Mouse (Mus musculus) kidney, adult 18-20 months (tissue): ENCODE measurements at regions not wholly inside any gene's neighbourhood (a gene's known extent, or its start where the extent isn't known, plus 50 kb on each side); places are given as distances from the start of the nearest gene placed in this dataset.
"Not testable (repeated sequence)": the region's sequence is repeated elsewhere in the genome, so short reads cannot be mapped to it uniquely, and the experiment has no call there.

Experiments used
- DNase-seq: peaks from one replicate; pipeline ENCODE4 v3.0.0; 2021

DNA sequence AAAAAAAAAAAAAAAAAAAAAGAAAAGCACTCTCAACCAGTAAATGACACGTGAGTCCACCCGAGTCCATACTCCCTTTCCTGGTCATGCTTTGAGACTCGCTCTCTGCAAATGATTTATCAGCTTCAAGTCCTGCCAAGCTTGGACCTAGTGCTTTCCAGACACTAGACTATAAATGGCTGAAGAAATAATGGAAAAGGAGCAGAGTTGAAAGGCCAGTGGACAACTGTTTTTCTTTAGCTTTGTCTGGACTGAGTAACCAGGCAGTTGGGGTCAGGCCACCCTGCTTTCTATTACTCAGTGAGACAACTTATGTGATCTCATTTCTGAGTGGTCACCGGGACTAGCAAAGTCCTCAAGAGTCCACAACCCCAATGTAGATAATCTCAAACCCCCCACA is 112.9 kb downstream of the Kcns3 start:
- peak; percentile 46 for DNase-seq

DNA sequence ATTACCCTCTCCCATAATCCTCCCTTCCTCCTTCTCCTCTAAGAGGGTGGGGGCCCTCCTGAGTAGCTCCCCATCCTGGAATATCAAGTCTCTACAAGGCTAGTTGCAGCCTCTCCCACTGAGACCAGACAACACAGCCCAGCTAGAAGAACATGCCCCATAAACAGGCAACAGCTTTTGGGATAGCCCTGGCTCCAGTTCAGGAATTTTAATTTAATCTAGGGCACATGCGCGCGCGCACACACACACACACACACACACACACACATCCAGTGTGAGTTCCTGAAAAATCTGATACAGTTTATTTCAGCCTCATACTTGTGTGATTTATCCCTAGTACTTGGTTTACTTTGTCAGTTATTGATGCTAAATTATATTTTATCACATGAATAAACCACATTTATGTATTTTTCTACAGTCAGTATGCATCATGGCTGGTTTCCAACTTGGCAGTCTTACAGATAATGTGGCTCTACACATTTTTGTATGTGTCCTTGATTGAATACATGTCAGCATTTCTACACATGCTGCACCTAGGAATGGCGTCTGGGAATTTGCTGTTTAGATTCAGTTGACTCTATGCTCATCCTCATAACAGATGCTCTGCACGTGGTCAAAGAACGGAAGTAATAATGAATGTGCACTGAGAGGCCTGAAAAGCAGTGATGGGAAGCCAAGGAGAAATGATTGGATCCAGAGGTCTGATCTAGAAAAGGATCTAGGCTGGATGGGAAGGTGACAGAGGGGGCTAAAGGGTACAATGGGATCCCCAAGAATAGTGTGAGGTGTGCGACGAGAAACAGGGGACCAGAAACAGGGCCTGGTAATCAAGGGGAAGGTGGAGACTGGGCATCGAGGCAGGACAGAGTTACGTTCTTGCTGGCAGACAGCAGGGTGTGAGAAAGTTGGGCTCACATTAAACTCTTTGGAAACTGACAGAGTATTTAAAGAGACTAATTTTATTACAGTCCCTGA is 130.0 kb downstream of the Kcns3 start:
- no peak for DNase-seq

DNA sequence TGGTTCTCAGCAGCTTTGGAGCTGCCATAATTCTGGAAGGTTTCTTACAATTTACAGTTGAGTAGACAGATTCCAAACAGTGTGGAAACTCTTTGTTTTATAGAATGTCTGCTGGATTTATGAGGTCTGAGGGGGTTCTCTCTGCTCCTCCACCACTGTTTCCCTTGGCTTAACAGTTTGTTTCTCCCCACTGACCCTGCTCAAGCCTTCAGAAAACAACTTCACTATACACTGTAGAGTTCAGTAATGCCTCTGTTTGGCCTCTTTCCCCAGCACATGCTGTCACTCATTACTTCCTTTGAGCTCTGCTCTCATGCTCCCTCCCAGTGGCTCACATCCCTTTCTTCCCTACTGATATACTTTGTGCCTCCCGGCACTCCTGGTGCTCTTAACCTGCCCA is 139.7 kb downstream of the Kcns3 start:
- DNase-seq = no peak

DNA sequence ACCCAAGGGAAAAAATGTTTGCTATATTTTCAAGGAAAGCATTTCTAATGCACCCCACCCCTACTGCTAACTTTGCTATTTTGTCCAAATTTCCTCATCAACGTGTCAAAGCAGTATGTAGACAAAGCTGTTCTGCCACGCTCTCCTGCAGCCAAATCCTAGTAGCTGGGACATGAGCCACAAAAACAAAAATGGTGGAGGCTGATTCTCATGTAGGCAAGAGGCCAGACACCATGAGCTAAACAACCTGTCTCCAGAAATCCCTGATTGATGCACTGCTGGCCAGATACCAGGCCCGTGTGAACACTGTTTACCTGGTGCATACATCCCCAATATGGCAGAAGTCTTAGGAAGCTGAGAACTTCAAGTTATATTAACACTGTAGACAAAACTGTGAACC is 166.6 kb downstream of the Kcns3 start:
- no peak for DNase-seq

DNA sequence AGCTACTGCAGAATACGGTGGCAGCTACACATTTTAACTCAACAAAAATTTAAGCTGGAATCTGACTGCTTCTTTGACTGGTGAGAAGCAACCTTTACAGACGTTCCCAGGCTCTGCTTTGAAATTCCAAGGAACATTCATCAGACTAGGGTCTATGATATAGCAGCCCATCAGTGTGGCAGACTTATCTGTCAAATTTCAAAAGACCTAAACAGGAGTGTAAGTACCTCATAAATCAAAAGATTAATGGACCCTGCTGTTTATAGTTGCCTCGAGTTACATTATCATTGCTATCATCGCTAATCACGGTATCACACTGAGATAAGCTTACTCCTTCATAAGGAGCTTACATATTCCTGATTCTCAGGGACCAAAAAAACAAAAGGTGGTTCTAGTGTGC is 201.7 kb downstream of the Kcns3 start:
- DNase-seq = no peak

DNA sequence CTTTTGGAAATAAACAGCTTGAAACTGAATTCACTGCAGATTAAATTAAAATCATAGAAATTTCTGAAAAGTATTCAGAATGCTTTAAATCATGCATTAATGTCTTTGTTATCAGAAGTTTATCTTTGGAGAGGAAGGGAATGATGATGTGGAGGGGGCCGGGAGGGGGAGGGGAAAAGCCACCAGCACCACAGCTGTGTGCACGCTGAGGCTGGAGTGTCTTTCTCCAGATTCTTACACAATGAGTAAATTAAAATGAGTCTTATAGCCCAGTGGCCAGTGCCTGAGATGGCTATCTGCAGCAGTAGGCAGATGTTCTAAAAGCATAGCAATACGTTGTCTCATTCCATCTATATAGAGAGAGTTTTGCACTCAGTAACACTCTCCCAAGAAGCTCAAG is 209.8 kb downstream of the Kcns3 start:
- no peak for DNase-seq

DNA sequence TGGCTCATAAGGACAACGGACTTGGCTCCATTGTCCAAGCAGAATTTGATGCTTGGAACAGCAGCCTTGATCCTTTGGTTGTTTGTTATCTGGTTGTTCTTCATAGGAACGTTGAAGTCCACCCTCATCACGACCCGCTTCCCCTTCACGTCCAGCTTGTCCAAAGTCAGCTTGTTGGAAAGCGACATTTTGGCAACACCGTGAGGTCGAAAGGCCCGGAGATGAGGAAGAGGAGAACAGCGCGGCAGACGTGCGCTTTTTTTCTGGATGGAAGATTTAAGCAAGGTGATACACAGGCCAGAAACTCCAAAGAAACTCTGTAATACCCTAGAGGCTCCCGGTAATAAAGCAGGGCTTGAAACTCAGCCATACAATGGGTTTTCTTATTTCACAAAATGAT is 250.8 kb downstream of the Kcns3 start:
- DNase-seq = not testable (repeated sequence)

DNA sequence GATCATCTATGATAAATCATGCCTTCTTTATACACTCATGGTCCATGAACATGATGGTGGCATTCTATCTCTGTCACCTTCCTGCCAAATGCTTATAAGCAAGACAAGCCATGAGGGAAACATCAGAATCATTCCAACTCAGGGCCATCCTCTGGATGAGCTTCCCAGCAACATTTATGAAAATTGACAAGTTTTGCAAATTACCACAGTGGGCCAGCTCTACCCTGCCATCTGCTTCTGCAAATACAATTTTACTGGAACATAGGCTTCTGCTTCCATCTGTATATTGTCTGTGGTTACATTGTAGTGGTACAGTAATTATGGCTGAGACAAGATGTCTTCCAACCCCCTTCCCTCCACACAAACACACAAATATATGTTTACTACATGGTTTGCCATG is 272.1 kb downstream of the Kcns3 start:
- no peak for DNase-seq

DNA sequence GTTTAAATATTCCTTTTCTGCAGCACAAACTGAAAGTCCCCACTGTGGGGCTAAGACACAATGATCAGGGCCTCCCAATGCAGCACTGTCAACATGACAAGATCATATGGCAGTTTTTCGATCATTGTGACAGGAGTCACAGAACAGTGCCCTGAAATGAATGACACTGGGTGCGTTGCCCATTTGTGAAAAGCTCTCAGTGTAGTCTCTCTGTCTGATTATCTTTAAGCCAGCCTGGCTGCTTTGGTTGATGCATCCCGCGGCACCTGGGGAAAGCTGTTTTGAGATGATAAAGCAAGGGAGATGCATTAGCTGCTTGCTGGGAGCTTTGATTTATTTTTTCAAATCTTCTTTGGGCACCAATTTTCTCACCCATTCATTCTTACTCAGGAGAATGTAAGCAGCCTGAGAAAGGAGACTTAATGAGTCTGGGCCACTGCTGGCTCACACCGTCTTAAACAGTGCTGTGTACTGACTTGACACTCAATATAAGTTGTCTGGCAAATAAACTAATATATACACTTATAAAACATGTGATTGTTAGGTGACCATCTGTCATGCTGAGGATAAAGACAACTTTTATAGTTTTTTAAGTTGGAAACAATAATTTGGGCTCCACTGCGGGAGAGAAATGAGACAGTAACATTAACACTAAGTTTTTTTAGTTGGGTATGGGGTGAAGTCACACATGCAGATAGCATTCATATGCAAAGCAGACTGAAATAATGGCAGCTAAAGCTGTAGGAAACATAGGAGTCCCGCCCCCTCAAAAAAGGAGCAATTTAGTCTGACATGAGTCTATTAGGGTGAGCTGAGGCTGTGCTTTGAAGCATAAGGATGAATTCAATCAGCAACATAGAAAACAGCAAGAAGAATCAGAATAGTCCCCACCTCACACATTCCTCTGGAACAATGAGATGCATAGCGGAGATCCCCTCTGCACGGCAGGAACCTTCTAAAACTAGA is 276.0 kb downstream of the Kcns3 start:
- no peak for DNase-seq

DNA sequence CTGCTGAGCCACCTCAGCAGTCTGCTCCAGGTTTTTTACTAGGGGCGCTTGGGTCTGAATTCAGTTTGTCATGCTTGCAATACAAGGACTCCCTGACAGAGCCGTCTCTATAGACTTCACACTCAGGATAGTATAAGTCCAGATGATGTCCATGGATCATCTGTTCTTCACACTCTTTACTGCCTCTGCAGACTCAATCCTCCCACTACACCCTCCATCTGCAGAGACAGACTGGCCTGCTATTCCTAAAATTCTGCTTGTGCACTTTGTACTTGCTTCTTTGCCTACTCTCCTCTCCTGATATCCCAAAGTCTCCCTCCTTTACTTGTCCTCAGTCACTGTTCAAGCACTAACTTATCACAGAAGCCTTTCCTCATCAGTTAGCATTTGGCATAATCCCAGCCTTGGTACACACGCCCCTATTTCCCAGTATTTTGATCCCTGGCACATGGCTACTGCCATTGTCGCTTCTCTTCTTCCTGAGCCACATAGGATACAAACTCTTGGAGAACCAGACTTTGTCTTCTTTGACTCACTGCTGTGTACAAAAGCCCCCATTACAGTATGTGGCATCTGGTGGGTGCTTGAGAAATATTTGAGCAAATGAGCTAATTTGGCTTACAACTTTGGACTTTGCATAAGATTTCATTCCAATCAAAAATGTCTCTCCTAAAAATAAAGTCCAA is 277.0 kb downstream of the Kcns3 start:
- DNase-seq = no peak

DNA sequence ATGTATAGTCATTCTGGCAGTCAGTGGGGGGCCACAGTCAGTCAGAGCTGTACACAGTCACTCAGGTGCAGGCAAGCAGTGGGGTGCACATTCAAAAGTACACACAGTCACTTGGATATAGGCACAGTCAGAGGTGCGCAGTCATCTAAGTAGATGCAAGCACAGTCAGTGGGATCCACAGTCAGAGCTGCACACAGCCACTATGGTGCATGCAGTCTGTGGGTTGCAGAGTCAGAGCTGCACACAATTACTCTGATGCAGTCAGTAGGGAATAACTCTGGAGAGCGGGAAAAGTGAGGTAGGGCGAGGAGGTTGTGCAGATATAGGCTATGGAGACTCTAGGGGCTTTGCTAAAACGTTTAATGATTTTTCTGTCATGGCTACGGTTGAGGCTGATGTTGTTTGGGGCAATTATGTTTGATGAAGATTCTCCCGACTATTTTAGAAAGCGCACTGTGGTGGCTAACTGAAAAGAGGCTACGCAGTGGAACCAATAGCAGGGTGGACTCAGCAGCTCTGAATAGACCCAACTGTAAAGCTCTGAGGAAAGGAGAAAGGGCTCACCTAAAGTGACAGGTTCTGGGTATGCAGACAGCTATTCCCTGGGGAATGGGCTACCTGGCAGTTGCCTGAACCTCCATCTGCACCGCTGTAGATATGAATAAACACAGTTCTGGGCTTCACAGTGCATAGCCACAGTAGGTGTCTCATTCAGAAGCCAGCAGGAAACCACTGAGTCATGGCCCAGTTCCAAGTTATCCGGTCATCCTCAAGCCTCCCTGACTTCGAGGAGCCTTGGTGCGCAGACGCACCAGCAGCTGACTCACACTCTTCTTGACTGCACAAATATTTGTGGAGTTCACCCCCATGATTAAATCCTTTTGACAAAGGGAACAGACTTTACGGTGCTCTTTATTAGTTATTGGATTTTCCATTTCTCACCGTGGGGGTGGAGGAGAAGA is 282.9 kb downstream of the Kcns3 start:
- no peak for DNase-seq

DNA sequence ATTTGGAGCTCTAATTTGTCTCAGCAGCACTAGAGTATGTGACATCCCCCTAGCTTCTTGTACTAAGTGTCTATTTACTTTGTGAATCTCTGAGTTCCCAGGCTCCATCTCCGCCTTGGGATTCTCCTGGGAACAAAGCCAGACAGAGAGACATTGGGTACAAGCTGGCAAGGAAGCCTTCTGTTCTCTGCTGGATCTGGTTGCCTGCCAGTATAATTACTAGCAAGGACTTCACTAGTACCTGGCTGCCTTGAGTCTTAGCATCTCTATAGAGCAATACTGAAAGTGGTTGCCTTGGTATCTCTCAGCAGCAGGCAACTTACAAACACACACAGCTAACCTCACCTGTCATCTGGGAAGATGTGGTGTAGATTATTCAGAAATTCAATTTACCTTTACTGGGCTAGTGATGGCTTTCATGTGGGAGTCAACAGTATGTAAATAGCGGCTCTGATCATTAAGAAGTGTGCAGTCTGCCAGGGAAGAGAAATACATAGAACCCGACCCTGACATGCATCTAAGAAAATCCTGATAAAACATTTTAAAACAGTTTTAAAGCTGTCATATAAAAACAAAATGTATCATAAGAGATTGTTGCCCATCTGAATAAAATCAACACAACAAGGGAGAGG is 283.8 kb downstream of the Kcns3 start:
- no peak for DNase-seq

DNA sequence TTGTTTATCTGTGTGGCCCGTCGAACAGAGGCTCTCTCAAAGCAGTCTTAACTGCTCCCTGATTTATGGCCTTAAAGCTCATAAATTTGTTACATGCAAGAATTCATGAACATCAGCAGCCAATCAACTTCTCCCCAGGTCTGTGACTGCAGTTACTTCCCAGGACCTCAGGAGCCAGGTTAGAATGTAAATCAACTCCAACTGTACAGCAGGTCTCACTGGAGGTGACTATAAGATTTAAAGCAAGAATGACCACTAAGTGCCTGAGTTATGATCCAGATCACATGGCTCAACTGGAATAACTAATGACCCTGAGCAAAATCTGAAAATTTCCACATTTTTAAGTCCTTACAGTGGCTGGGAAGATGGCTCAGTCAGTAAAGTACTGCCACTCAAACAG is 285.6 kb downstream of the Kcns3 start:
- DNase-seq = no peak

DNA sequence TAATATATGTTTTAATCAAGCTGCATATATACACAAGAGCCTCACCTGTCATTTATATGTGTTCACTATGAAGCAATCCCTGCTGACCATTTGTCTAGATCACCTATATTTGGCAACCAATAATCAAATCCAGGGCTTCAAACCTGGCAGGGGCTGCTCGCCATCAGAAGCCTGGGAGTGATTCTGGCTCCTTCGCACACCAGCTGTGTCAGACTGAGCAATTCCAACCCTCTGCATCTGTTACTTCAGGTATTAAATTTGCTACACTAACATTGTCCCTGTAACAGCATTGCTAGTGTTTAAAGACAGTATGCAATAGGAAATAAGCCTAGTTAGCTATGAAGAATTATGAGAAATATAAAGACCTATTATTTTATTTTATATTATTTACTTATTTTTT is 330.5 kb downstream of the Kcns3 start:
- DNase-seq = no peak

DNA sequence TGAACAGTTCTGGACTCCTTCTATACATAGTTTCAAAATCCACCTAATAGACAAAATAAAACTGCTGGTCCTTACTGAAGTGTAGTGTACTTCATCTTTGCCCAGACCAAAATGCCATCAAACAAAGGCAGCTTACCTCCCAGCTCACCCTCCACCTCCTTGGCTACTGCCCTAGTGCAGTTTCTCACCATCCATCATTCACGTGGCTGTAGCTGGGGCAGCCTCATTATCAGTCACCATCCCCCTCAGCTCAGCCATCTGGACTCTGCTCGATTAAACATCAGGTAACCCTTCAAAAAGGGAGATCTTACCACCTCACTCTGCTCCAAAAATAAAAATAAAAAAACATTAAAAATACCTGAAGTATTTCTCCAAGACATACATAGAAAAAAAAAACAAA is 332.8 kb downstream of the Kcns3 start:
- no peak for DNase-seq

DNA sequence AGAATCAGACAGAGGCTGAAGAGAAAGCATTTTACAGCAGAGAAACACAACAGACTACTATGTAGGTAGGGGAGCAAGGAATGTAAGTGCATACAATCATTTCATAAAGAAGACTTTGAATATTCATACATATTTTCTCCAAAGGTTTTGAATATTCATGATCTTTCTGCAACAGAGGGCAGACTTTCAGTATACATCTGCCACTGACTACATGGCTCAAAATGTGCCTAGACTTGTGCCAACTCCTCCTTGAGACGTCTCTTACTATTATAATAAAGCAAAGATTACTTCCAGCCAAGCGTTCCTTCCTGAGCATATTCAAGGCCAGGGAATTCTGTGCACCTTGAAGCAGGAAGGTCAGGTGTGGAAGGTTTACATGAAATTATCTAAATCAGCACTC is 333.3 kb downstream of the Kcns3 start:
- DNase-seq = no peak

DNA sequence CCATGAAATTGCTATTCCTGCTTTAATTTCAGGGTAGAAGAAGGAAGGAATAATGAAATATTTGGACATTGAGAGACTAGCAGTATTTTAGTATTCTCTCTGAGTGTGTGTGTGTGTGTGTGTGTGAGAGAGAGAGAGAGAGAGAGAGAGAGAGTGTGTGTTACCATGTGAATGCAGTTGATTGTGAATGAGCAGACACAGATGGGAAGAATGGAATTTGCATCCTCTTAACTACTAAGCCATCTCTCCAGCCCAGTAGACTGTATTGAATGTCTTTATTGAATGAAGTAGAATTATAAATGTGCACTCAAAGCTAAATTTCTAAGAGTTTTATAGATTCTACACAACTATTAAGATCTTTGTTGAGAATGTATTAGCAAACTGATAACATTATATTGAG is 340.3 kb downstream of the Kcns3 start:
- no peak for DNase-seq

DNA sequence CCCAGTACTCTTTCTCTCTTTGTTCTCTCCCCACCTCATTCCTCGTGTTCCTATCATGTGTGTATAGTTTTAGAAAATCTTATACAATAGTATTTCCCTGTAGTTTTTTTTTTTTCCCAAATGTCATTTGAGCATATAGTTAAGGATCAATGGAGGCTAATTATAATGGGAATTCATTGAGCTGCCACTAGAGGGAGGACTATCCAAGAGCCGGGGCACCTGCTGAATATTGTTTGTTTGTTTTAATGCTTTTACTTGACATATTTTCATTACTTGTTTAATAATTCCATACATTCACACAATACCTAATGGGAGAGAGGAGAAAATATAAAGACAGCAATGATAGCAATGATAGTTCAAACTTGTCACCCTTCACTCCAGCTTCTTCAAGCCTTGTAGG is 346.4 kb downstream of the Kcns3 start:
- DNase-seq = no peak
